Mouse (Mus musculus): Measurements from ENCODE around the gene Taf12. TPM values are rescaled to one million over a fixed set of nuclear protein-coding genes. Genes with fewer than 3 reads are reported as not detected.

The Taf12 gene
- polyA plus RNA-seq, 1 experiment, result 24.3 TPM

DNA sequence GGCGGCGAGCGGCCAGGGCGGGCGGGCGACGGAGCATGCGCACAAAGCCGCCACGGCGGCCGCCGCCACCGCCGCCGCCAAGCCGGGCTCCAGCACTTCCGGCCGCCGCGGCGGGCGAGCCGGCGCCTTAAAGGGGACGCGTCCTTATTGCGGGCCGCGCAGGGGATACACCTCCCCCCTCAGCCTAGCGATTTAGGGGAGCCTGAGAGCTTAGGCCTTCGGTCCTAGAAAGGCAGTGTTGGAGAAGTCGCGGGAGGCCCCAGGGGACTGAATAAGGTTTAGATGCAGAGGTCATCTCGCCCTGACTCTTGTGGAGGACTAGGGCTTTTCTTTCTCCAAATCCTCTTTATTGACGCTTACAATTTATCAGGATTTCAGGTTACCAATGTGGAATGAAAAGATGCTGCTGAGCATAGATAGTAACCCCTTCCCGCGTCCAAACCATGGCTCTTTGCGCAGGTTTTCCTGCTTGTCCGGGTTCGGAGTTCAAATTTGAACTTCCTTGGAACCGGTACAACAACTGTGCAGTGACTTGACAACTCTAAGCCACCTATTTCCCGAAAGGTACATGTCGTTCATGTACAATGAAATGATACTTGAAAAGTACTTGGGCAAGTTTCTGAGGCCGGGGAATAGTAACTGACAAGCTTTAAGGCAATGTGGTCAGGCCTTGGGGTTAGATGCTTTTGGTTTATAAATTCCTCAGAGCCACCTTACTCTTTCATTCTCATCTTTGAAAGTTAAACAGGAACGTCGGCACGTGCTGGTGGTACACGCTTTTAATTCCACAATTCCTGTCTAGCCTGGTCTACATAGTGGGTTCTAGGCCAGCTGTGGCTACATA, 12.4 kb upstream of the Taf12 start, which contains the start of gene Gmeb1:
Gene Gmeb1, minus strand, starts transcription at position 89 of the 844 bp plus-strand sequence.
- 13% methylated on average over 46 of the region's 49 CpGs for WGBS
- Histone ChIP-seq H3K27ac (ENCODE audit: insufficient read depth, low read length) (peak within 1 kb of the TSS; percentile 99), H3K4me3 (replicated peaks; ENCODE audit: insufficient read depth, low read depth, low read length) (peak within 1 kb of the TSS; percentile 100), H3K27me3 (ENCODE audit: control insufficient read depth, insufficient read depth, low read length) (peaks cover 2% of the 10 kb centered on the region), H3K4me1 (ENCODE audit: control insufficient read depth, insufficient read depth, low read length) (peaks cover 3% of the 10 kb centered on the region; the same call in 1 of the 2 replicates)
- DNase-seq, result peak; percentile 82 to 84
- peak; percentile 33; the same call in 1 of the 2 replicates for TF ChIP-seq POLR2A (IDR thresholded peaks at IDR 0.05; ENCODE audit: borderline replicate concordance, insufficient read depth, low read length)
- no peak for TF ChIP-seq CTCF (IDR thresholded peaks at IDR 0.05; ENCODE audit: borderline replicate concordance, insufficient read depth, low read depth, low read length)

DNA sequence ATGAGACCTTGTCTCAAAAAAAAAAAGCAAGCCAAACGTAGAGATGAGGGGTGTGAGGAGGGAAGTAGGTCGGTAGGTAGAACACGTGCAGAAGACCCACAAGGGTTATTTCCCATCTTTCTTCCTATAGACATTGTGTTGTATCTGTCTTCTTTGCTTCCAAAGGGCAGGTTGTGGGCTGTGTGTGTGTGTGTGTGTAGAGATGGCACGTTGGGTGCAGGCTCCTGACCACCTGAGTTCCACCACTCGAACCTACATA, 11.9 kb upstream of the Taf12 start:
- TF ChIP-seq CTCF (IDR thresholded peaks at IDR 0.05; ENCODE audit: borderline replicate concordance, insufficient read depth, low read depth, low read length) (no peak), POLR2A (IDR thresholded peaks at IDR 0.05; ENCODE audit: borderline replicate concordance, insufficient read depth, low read length) (no peak)
- Histone ChIP-seq H3K4me1 (ENCODE audit: control insufficient read depth, insufficient read depth, low read length) (peaks cover 3% of the 10 kb centered on the region; the same call in 1 of the 2 replicates), H3K27ac (ENCODE audit: insufficient read depth, low read length) (no peak overlapping the region), H3K4me3 (replicated peaks; ENCODE audit: insufficient read depth, low read depth, low read length) (no peak overlapping the region), H3K27me3 (ENCODE audit: control insufficient read depth, insufficient read depth, low read length) (peaks cover 2% of the 10 kb centered on the region)
- no peak for DNase-seq
- WGBS, result 68% methylated on average over 5 of the region's 5 CpGs

DNA sequence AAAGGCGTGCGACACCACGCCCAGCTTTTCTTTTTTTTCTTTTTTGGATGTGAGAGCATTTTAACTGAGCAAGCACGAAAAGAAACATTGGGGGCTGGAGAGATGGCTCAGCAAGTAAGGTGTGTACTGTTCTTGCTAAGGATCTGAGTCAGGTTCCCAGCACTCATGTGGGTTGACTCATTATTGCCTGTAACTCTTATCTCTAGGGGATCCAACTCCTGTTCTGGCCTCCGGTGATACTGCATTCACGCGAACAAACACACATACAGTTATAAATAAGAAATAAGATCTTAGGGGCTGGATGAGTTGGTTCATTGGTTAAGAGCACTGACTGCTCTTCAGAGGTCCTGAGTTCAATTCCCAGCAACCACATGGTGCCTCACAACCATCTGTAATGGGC, 10.9 kb upstream of the Taf12 start:
- Histone ChIP-seq H3K27ac (ENCODE audit: insufficient read depth, low read length) (no peak overlapping the region), H3K27me3 (ENCODE audit: control insufficient read depth, insufficient read depth, low read length) (peaks cover 2% of the 10 kb centered on the region), H3K4me1 (ENCODE audit: control insufficient read depth, insufficient read depth, low read length) (no peaks in the 10 kb centered on the region; the same call in 1 of the 2 replicates), H3K4me3 (replicated peaks; ENCODE audit: insufficient read depth, low read depth, low read length) (no peak overlapping the region)
- no peak for DNase-seq
- WGBS, result 92% methylated on average over 7 of the region's 7 CpGs
- no peak for TF ChIP-seq POLR2A (IDR thresholded peaks at IDR 0.05; ENCODE audit: borderline replicate concordance, insufficient read depth, low read length)
- no peak for TF ChIP-seq CTCF (IDR thresholded peaks at IDR 0.05; ENCODE audit: borderline replicate concordance, insufficient read depth, low read depth, low read length)

DNA sequence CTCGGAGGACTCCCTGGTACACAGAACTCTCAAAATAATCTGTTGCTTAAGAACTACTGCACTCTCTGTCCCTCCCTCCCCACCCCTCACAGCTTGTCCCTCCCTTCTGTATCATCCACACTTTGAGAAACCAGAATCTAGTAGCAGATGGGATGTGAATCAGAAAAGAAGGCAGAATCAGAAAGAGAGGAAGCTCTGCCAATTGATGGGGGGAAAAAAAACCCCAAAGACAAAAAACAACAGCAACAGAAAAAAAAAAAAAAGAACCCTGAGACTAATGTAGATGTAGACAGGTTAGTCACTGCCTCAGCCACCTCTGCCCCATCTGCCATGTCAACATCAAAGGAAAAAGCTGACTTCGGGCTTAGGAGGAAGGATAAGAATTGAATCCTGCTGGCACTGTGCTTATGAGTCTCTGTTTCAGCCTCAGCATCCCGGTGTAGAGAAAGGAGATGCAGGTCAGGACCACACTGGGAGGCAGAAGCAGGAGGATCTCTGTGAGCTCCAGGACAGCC, 7.3 kb upstream of the Taf12 start:
- Histone ChIP-seq H3K27me3 (ENCODE audit: control insufficient read depth, insufficient read depth, low read length) (no peaks in the 10 kb centered on the region), H3K27ac (ENCODE audit: insufficient read depth, low read length) (no peak overlapping the region), H3K4me1 (ENCODE audit: control insufficient read depth, insufficient read depth, low read length) (no peaks in the 10 kb centered on the region; the same call in 1 of the 2 replicates), H3K4me3 (replicated peaks; ENCODE audit: insufficient read depth, low read depth, low read length) (no peak overlapping the region)
- 74% methylated on average over 3 of the region's 3 CpGs for WGBS
- TF ChIP-seq CTCF (IDR thresholded peaks at IDR 0.05; ENCODE audit: borderline replicate concordance, insufficient read depth, low read depth, low read length), result no peak
- TF ChIP-seq POLR2A (IDR thresholded peaks at IDR 0.05; ENCODE audit: borderline replicate concordance, insufficient read depth, low read length), result no peak
- no peak for DNase-seq

DNA sequence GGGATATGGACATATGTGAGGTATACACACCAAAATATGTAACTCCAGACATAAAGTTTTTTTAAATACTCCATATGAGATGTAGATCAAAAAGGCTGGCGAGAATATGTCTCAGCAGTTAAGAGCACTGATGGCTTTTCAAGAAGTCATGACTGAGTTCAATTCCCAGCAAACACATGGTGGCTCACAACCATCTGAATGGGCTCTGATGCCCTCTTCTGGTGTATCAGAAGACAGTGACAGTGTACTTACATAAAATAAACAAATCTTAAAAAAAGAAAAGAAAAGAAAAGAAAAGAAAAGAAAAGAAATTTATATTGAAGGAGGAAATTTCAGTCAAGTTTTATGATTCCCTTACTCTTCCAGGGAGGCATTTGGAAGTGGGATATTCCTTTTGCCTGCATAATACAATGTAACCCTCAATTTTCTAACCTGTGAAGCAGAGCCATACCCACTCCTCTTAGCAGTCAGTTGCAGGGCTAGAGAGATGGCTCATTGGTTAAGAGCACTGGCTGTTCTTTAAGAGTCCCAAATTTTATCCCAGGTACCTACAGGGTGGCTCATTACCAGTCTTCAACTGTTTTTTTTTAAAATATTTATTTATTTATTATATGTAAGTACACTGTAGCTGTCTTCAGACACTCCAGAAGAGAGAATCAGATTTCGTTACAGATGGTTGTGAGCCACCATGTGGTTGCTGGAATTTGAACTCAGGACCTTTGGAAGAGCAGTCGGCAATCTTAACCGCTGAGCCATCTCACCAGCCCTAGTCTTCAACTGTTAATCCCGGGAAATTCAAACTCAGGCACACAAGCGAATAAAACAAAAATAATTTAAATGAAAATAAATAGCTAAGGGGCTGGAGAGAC, 5.1 kb upstream of the Taf12 start:
- no peak overlapping the region for H3K4me3 ChIP-seq (replicated peaks; ENCODE audit: insufficient read depth, low read depth, low read length)
- no peak overlapping the region for H3K27ac ChIP-seq (ENCODE audit: insufficient read depth, low read length)
- no peak for DNase-seq
- no peaks in the 10 kb centered on the region for H3K27me3 ChIP-seq (ENCODE audit: control insufficient read depth, insufficient read depth, low read length)
- TF ChIP-seq POLR2A (IDR thresholded peaks at IDR 0.05; ENCODE audit: borderline replicate concordance, insufficient read depth, low read length) (no peak), CTCF (IDR thresholded peaks at IDR 0.05; ENCODE audit: borderline replicate concordance, insufficient read depth, low read depth, low read length) (0 out of 2 replicates have a peak, but pooled peaks have one; percentile 11)
- H3K4me1 ChIP-seq (ENCODE audit: control insufficient read depth, insufficient read depth, low read length), result no peaks in the 10 kb centered on the region
- 7% methylated on average over 6 of the region's 6 CpGs for WGBS

DNA sequence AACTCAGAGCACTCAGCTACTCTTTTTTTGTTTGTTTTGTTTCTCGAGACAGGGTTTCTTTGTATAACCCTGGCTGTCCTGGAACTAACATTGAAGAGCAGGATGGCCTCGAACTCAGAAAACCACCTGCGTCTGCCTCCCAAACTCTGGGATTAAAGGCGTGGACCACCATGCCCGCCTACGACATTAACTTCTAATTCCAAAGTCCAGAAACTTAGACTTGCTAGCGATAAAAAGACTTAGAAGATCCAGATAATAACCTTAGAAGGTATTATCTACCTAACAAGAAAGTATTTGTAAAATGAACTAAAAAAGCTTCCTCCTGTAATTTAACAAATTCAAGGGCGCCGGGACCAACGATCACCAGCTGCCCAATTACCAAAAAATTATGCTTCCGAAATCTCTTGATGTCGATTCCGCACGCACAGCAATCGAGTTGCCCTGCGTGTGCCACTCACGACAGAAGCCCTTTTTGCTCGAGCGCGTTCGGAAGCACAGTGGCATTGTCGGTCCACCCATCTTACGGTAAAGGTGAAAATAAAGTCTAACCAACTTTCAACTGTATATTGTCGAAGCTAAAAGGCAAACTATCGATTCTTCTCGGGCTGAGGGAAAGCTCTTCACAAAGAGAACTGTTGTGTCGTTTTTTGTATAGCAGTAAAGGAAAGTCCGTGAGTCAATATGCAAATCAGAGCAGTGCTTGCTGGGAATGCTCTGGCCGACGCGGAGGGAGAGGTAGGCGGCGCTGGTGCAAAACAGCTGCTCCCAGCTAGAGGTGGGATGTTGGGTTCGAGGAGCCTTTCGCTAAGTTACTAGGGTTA, 4.2 kb upstream of the Taf12 start:
- DNase-seq, result peak; percentile 84 to 85
- Histone ChIP-seq H3K4me1 (ENCODE audit: control insufficient read depth, insufficient read depth, low read length) (no peaks in the 10 kb centered on the region), H3K27ac (ENCODE audit: insufficient read depth, low read length) (peak overlapping the region; percentile 50; the same call in 1 of the 2 replicates), H3K4me3 (replicated peaks; ENCODE audit: insufficient read depth, low read depth, low read length) (peak overlapping the region; percentile 72), H3K27me3 (ENCODE audit: control insufficient read depth, insufficient read depth, low read length) (no peaks in the 10 kb centered on the region)
- peak; percentile 100 for TF ChIP-seq POLR2A (IDR thresholded peaks at IDR 0.05; ENCODE audit: borderline replicate concordance, insufficient read depth, low read length)
- peak; percentile 15; the same call in 1 of the 2 replicates for TF ChIP-seq CTCF (IDR thresholded peaks at IDR 0.05; ENCODE audit: borderline replicate concordance, insufficient read depth, low read depth, low read length)
- under 1% methylated on average over 35 of the region's 35 CpGs for WGBS

GRCm38 (mm10) chr4:132273166-132273565, 1.0 kb upstream of the Taf12 start:
- H3K27ac ChIP-seq (ENCODE audit: insufficient read depth, low read length), result no peak overlapping the region
- no peaks in the 10 kb centered on the region for H3K27me3 ChIP-seq (ENCODE audit: control insufficient read depth, insufficient read depth, low read length)
- H3K4me1 ChIP-seq (ENCODE audit: control insufficient read depth, insufficient read depth, low read length), result no peaks in the 10 kb centered on the region
- no peak overlapping the region for H3K4me3 ChIP-seq (replicated peaks; ENCODE audit: insufficient read depth, low read depth, low read length)
- TF ChIP-seq CTCF (IDR thresholded peaks at IDR 0.05; ENCODE audit: borderline replicate concordance, insufficient read depth, low read depth, low read length) (no peak), POLR2A (IDR thresholded peaks at IDR 0.05; ENCODE audit: borderline replicate concordance, insufficient read depth, low read length) (no peak)
- DNase-seq, result no peak
- WGBS, result 43% methylated on average over 2 of the region's 2 CpGs
